Mouse (Mus musculus): ENCODE results near the gene Tmem101. TPM values are rescaled to one million over a fixed set of nuclear protein-coding genes. Genes with fewer than 3 reads are reported as not detected.

Tmem101 gene
- polyA plus RNA-seq, 2 experiments: 29.7 to 37.1 TPM

DNA sequence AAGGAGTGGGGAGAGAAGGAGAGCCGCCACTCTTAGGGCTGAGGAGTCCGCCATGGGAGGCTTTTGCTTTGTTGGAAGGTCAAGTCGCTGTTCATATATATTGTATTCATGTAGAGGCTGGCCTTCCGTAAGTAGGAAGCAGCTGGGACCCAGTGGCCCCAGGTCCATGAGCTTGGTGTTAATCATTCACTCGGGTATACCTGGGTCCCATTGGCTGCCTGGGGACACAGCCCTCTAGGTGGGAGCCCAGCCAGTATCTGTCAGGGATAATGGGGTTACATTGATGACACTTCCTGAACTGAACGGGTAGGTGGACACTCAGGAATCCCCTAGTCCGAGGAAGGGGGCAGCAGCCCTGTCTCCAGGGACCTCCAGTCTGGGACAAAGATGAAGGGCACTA, 13.8 kb downstream of the Tmem101 start:
- no peak overlapping the region for H3K27ac ChIP-seq (replicated peaks; ENCODE audit: low read depth, low read length)
- WGBS: 68% methylated on average over 7 of the region's 7 CpGs
- no peak overlapping the region for H3K9ac ChIP-seq (ENCODE audit: low read depth, low read length, severe bottlenecking)
- no peaks in the 10 kb centered on the region for H3K9me3 ChIP-seq (ENCODE audit: control insufficient read depth, low read length)
- ATAC-seq (ENCODE audit: low FRiP score, low read depth) (no peak), DNase-seq (ENCODE audit: low spot score) (no peak)
- no peak overlapping the region for H3K4me2 ChIP-seq (replicated peaks; ENCODE audit: low read depth, low read length, severe bottlenecking)
- no peak for TF ChIP-seq POLR2A (IDR thresholded peaks at IDR 0.05; ENCODE audit: borderline replicate concordance, extremely low read depth, insufficient read depth, insufficient read length)
- H3K4me1 ChIP-seq (ENCODE audit: control insufficient read depth, insufficient read depth, low read length): peaks cover 11% of the 10 kb centered on the region
- peaks cover 39% of the 10 kb centered on the region for H3K27me3 ChIP-seq (ENCODE audit: control insufficient read depth, insufficient read depth, low read length)
- H3K4me3 ChIP-seq (replicated peaks; ENCODE audit: low read length): no peak overlapping the region
- no peaks in the 10 kb centered on the region for H3K36me3 ChIP-seq (ENCODE audit: control insufficient read depth, insufficient read depth, low read length)

DNA sequence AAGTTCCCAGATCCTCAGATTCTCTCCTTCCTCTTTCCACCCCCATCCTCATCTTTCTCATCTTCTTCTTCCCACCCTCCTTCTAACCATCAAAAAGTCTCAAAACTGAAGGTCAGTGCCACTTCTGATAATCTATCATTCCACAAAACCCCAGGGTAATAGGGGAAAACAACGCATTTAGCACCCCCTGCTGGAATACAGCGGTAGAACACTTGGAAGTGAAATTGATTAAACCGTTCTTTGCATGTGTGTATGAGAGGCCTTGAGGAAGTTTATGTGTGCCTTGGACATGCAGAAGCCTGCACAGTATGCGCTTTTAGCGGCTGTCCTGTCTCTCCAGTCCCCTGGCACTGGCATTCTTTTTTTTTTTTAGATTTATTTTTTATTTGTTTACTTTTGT, 15.7 kb downstream of the Tmem101 start:
- H3K4me3 ChIP-seq (replicated peaks; ENCODE audit: low read length): no peak overlapping the region
- peaks cover 20% of the 10 kb centered on the region for H3K27me3 ChIP-seq (ENCODE audit: control insufficient read depth, insufficient read depth, low read length)
- 3% methylated on average over 5 of the region's 5 CpGs for WGBS
- no peak overlapping the region for H3K27ac ChIP-seq (replicated peaks; ENCODE audit: low read depth, low read length)
- H3K4me1 ChIP-seq (ENCODE audit: control insufficient read depth, insufficient read depth, low read length): peaks cover 4% of the 10 kb centered on the region; the same call in 1 of the 2 replicates
- ATAC-seq (ENCODE audit: low FRiP score, low read depth) (no peak), DNase-seq (ENCODE audit: low spot score) (peak; percentile 74)
- no peak for TF ChIP-seq POLR2A (IDR thresholded peaks at IDR 0.05; ENCODE audit: borderline replicate concordance, extremely low read depth, insufficient read depth, insufficient read length)
- no peaks in the 10 kb centered on the region for H3K36me3 ChIP-seq (ENCODE audit: control insufficient read depth, insufficient read depth, low read length)
- H3K9ac ChIP-seq (ENCODE audit: low read depth, low read length, severe bottlenecking): no peak overlapping the region
- no peak overlapping the region for H3K4me2 ChIP-seq (replicated peaks; ENCODE audit: low read depth, low read length, severe bottlenecking)
- no peaks in the 10 kb centered on the region for H3K9me3 ChIP-seq (ENCODE audit: control insufficient read depth, low read length)

DNA sequence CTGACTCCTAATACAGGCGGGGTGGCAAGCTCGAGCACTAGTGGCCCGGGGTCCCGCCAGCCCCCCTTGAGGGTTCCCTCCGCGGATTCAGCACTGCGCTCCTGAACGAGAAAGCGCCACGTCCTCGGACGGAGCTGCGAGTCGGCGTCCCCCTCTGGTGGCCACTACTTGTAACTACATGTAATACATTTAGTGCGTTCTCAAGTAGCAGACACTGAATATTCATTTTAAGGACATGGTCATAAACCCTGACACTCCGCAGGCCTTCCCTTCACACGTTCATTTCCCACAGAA, 17.8 kb downstream of the Tmem101 start:
- DNase-seq (ENCODE audit: low spot score) (peak; percentile 80), ATAC-seq (ENCODE audit: low FRiP score, low read depth) (peak; percentile 71)
- Histone ChIP-seq H3K27me3 (ENCODE audit: control insufficient read depth, insufficient read depth, low read length) (peaks cover under 1% of the 10 kb centered on the region; the same call in 1 of the 2 replicates), H3K9ac (ENCODE audit: low read depth, low read length, severe bottlenecking) (no peak overlapping the region), H3K9me3 (ENCODE audit: control insufficient read depth, low read length) (no peaks in the 10 kb centered on the region), H3K36me3 (ENCODE audit: control insufficient read depth, insufficient read depth, low read length) (no peaks in the 10 kb centered on the region), H3K27ac (replicated peaks; ENCODE audit: low read depth, low read length) (no peak overlapping the region), H3K4me2 (replicated peaks; ENCODE audit: low read depth, low read length, severe bottlenecking) (peak overlapping the region; percentile 64), H3K4me3 (replicated peaks; ENCODE audit: low read length) (peak overlapping the region; percentile 34), H3K4me1 (ENCODE audit: control insufficient read depth, insufficient read depth, low read length) (no peaks in the 10 kb centered on the region)
- under 1% methylated on average over 18 of the region's 18 CpGs for WGBS
- TF ChIP-seq POLR2A (IDR thresholded peaks at IDR 0.05; ENCODE audit: borderline replicate concordance, extremely low read depth, insufficient read depth, insufficient read length): no peak

DNA sequence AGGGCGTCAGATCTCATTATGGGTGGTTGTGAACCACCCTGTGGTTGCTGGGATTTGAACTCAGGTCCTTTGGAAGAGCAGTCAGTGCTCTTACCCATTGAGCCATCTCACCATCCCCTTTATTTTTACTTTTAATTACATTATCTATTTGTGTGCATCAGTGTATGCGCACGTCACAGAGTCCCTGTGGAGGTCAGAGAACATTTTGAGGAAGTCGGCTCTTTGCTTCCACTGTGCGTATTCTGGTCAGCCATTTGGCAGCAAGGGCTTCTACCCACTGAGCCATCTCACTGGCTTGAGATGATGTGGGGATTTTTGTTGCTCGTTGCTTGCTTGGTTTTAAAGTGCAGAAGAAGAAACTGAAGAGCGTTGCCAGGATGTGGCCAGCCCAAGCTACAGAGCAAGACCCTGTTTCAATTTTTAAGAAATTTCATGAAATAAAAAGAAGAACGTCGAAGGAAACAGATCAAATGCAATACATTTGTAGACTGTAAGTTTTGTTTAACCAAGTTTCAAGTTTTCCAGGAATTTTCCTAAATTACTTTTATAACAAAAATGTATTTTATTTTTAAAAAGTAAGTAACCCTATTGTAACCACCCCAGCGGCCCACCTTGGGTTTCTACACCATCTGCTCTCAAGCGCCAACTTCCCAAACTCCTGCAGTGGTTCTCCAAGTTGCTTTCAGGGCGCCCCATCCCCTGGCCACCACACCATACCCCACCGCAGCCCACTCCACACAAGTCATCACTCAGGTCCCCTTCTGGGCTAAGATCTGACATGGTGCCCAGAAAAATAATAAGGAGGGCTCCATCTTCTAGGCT, 18.4 kb downstream of the Tmem101 start:
- WGBS: 49% methylated on average over 13 of the region's 13 CpGs

DNA sequence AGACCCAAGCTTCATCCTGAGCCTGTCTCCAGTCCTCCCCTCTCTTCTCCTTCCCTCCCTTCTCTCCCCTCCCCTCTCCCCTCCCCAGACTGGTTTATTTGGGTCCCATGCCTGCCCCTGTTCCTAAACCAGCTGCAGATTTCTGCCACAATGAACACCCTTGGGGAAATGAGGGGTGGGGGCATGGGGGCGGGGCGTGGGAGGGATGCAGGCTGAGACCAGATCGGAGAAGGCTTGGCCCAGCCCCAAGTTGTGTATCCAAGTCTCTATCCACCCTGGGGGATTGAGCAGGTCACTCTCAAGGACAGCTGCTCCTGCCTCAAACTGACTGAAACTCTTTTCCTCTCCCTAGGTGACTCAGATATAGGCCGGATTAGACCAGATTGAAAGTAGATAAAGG, 21.7 kb downstream of the Tmem101 start:
- no peak overlapping the region for H3K4me3 ChIP-seq (replicated peaks; ENCODE audit: low read length)
- TF ChIP-seq POLR2A (IDR thresholded peaks at IDR 0.05; ENCODE audit: borderline replicate concordance, extremely low read depth, insufficient read depth, insufficient read length): no peak
- DNase-seq (ENCODE audit: low spot score) (no peak), ATAC-seq (ENCODE audit: low FRiP score, low read depth) (no peak)
- no peaks in the 10 kb centered on the region for H3K9me3 ChIP-seq (ENCODE audit: control insufficient read depth, low read length)
- no peak overlapping the region for H3K9ac ChIP-seq (ENCODE audit: low read depth, low read length, severe bottlenecking)
- no peak overlapping the region for H3K4me2 ChIP-seq (replicated peaks; ENCODE audit: low read depth, low read length, severe bottlenecking)
- no peaks in the 10 kb centered on the region for H3K36me3 ChIP-seq (ENCODE audit: control insufficient read depth, insufficient read depth, low read length)
- H3K4me1 ChIP-seq (ENCODE audit: control insufficient read depth, insufficient read depth, low read length): no peaks in the 10 kb centered on the region
- 14% methylated on average over 4 of the region's 4 CpGs for WGBS
- no peak overlapping the region for H3K27ac ChIP-seq (replicated peaks; ENCODE audit: low read depth, low read length)
- H3K27me3 ChIP-seq (ENCODE audit: control insufficient read depth, insufficient read depth, low read length): no peaks in the 10 kb centered on the region

More for the DNA sequence above, 18.4 kb downstream of the Tmem101 start:
- Histone ChIP-seq H3K4me1 (ENCODE audit: control insufficient read depth, insufficient read depth, low read length) (no peaks in the 10 kb centered on the region), H3K9ac (ENCODE audit: low read depth, low read length, severe bottlenecking) (no peak overlapping the region), H3K4me2 (replicated peaks; ENCODE audit: low read depth, low read length, severe bottlenecking) (peak overlapping the region; percentile 64), H3K27me3 (ENCODE audit: control insufficient read depth, insufficient read depth, low read length) (no peaks in the 10 kb centered on the region), H3K9me3 (ENCODE audit: control insufficient read depth, low read length) (no peaks in the 10 kb centered on the region), H3K27ac (replicated peaks; ENCODE audit: low read depth, low read length) (no peak overlapping the region), H3K4me3 (replicated peaks; ENCODE audit: low read length) (peak overlapping the region; percentile 34), H3K36me3 (ENCODE audit: control insufficient read depth, insufficient read depth, low read length) (no peaks in the 10 kb centered on the region)
- DNase-seq (ENCODE audit: low spot score) (no peak), ATAC-seq (ENCODE audit: low FRiP score, low read depth) (no peak; the same call in 1 of the 2 replicates)
- TF ChIP-seq POLR2A (IDR thresholded peaks at IDR 0.05; ENCODE audit: borderline replicate concordance, extremely low read depth, insufficient read depth, insufficient read length): no peak
